ENCODE assay signal across 19 mouse cellular contexts in the genomic region with DNA sequence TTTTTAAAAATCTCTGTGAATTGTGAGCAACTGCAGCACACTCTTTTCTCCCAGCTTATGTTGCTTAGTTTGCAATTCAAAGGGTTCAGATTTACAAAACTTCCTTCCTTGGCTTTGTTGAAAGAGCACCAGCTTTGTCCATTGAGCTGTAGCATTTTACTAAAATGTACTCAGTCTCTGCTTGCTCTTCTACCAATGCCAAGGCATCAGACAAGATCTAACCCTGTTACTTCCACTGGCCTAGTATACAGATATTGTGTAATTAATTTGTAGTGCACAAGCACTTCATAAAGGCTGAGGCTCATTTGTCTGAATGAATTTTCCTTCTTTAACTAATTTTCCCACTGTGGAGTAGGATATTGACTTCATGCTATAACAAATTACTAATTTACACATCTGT.
DNase-seq lines count a peak whose midpoint lies in the region; ATAC-seq and TF ChIP-seq lines count a peak whose summit lies in the region.
"Had no signal": no experiment of that assay in that cellular context is flagged by ENCODE, and none has a peak within 500 bp of the region (broad histone marks: within the 10 kb centered on the region; RNA-seq: fewer than 3 reads in every experiment).

No protein-coding gene starts in this region.

- no peaks in the 10 kb centered on the region for H3K27me3 ChIP-seq in forebrain, embryonic 16.5 days (replicated peaks; ENCODE audit: control insufficient read depth, insufficient read depth, low read length)
- H3K27me3 ChIP-seq in forebrain, embryonic 12.5 days: no peaks in the 10 kb centered on the region
- H3K27me3 ChIP-seq: CH12.LX; embryonic facial prominence, embryonic 13.5 days; embryonic facial prominence, embryonic 15.5 days; Patski had no signal

- no peak overlapping the region for H3K9ac ChIP-seq in forebrain, embryonic 16.5 days (replicated peaks; ENCODE audit: low read depth, low read length)
- no peak overlapping the region for H3K9ac ChIP-seq in forebrain, embryonic 12.5 days
- H3K9ac ChIP-seq: embryonic facial prominence, embryonic 13.5 days; embryonic facial prominence, embryonic 15.5 days had no signal

- no peaks in the 10 kb centered on the region for H3K36me3 ChIP-seq in forebrain, embryonic 16.5 days (ENCODE audit: control insufficient read depth, insufficient read depth)
- H3K36me3 ChIP-seq in forebrain, embryonic 12.5 days (replicated peaks): no peaks in the 10 kb centered on the region
- H3K36me3 ChIP-seq: embryonic facial prominence, embryonic 13.5 days; embryonic facial prominence, embryonic 15.5 days; forebrain, embryonic 10.5 days; G1E had no signal

- H3K27ac ChIP-seq in forebrain, embryonic 16.5 days (ENCODE audit: low read length): peak overlapping the region; percentile 27; the same call in 1 of the 2 replicates
- H3K27ac ChIP-seq in forebrain, embryonic 12.5 days: no peak overlapping the region
- H3K27ac ChIP-seq: embryonic facial prominence, embryonic 13.5 days; embryonic facial prominence, embryonic 15.5 days; forebrain, embryonic 10.5 days had no signal

- H3K4me2 ChIP-seq in forebrain, embryonic 16.5 days (ENCODE audit: low read length): no peak overlapping the region
- H3K4me2 ChIP-seq in forebrain, embryonic 12.5 days: no peak overlapping the region
- H3K4me2 ChIP-seq: embryonic facial prominence, embryonic 13.5 days; embryonic facial prominence, embryonic 15.5 days had no signal

- peak; percentile 77 for ATAC-seq in forebrain, embryonic 16.5 days
- no peak for ATAC-seq in forebrain, embryonic 12.5 days (ENCODE audit: low FRiP score)
- ATAC-seq: activated CD4-positive, CD25-positive, alpha-beta regulatory T cell, adult 4 months; CD4-positive, CD25-positive, alpha-beta regulatory T cell, adult 4 months; Patski had no signal

- TF ChIP-seq POLR2A in brain, embryonic 14.5 days (IDR thresholded peaks at IDR 0.05; ENCODE audit: borderline replicate concordance, extremely low read depth, insufficient read depth, insufficient read length, poor library complexity, severe bottlenecking): no peak

- H3K9me3 ChIP-seq in forebrain, embryonic 16.5 days (ENCODE audit: control insufficient read depth, low read length): no peaks in the 10 kb centered on the region
- no peaks in the 10 kb centered on the region for H3K9me3 ChIP-seq in forebrain, embryonic 12.5 days
- H3K9me3 ChIP-seq: embryonic facial prominence, embryonic 13.5 days; embryonic facial prominence, embryonic 15.5 days; forebrain, embryonic 10.5 days; G1E had no signal

- peak; percentile 4 to 16 for DNase-seq in cerebellum, postnatal 10 days
- DNase-seq in cerebellum, adult 18-20 months: no peak
- peak; percentile 11 for DNase-seq in brain, embryonic 14.5 days (ENCODE audit: low read depth)
- DNase-seq: adrenal gland, adult 8-10 months; adrenal gland, postnatal 14 days; adrenal gland, postnatal 36 days; B cell, adult 2 months; embryo, embryonic 11 days had no signal

- no peak for TF ChIP-seq CTCF in brain, embryonic 14.5 days (IDR thresholded peaks at IDR 0.05; ENCODE audit: borderline replicate concordance, extremely low read depth, insufficient read depth, insufficient read length)

- H3K4me1 ChIP-seq in forebrain, embryonic 16.5 days (replicated peaks; ENCODE audit: control insufficient read depth, insufficient read depth, low read length): no peaks in the 10 kb centered on the region; the same call in 1 of the 2 replicates
- H3K4me1 ChIP-seq in forebrain, embryonic 12.5 days: no peaks in the 10 kb centered on the region
- H3K4me1 ChIP-seq: embryonic facial prominence, embryonic 13.5 days; embryonic facial prominence, embryonic 15.5 days; forebrain, embryonic 10.5 days had no signal

- no peak overlapping the region for H3K4me3 ChIP-seq in forebrain, embryonic 16.5 days (replicated peaks; ENCODE audit: low read length)
- no peak overlapping the region for H3K4me3 ChIP-seq in forebrain, embryonic 12.5 days (replicated peaks)
- H3K4me3 ChIP-seq: embryonic facial prominence, embryonic 13.5 days; embryonic facial prominence, embryonic 15.5 days; erythroblast, embryonic 14.5 days; forebrain, embryonic 10.5 days had no signal

Comparison
In these comparisons a context has a peak if more than half of its experiments do, and no peak if none do; other contexts are left out.
1. DNase-seq: peak in cerebellum, postnatal 10 days (2 of 2) and brain, embryonic 14.5 days (single experiment); none in cerebellum, adult 18-20 months (0 of 2).